In the genomic region with DNA sequence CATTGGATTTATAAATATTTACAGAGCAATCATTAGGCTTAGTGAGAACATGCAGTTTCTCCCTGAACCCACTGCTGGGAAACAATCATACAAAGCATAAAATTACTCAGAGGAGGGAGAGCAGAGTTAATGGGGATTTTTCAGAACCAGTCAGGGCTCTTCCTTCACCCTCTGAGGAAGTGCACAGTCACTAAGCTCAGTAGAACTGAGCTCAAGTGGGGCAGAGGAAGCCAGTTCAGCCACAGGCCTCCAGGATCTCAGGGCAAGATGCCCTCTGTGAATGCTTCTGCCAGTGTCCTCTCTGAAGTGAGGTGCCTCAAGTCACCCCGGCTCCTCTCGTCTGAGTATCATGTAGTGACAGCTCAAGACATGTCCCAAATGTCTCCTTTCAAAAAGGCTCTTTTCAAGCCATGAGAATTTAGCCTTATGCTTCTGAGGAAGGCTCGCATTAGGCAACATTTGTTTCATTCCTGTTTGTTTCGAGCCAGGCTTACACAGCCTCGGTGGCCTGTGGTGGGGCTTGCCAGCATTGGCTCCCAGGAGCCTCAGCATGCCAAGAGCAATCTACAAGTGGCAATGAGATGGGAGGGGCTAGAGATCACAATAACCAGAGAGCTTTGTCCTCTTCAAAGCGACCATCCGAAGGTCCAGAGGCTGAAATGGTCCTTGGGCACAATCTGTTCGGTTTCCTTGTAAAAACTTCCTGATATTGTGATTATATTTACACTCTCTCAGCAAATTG, we compare ENCODE assay signal across 11 mouse cellular contexts.
A peak's percentile ranks its signal among the peaks of the same experiment; 100 is the strongest.
DNase-seq lines count a peak whose midpoint lies in the region; ATAC-seq lines count a peak whose summit lies in the region.
"Had no signal": no experiment of that assay in that cellular context is flagged by ENCODE, and none has a peak within 500 bp of the region (broad histone marks: within the 10 kb centered on the region; RNA-seq: fewer than 3 reads in every experiment).

No protein-coding gene starts in this region.

- H3K4me3 ChIP-seq in intestine, embryonic 15.5 days (replicated peaks) = no peak overlapping the region
- no peak overlapping the region for H3K4me3 ChIP-seq in stomach, embryonic 15.5 days (replicated peaks)
- H3K4me3 ChIP-seq: embryonic facial prominence, embryonic 12.5 days; kidney, embryonic 15.5 days; midbrain, embryonic 10.5 days had no signal

- H3K36me3 ChIP-seq in intestine, embryonic 15.5 days = no peaks in the 10 kb centered on the region
- H3K36me3 ChIP-seq in stomach, embryonic 15.5 days = no peaks in the 10 kb centered on the region
- H3K36me3 ChIP-seq: embryonic facial prominence, embryonic 12.5 days; kidney, embryonic 15.5 days; midbrain, embryonic 10.5 days had no signal

- peaks cover 7% of the 10 kb centered on the region; the same call in 1 of the 2 replicates for H3K4me1 ChIP-seq in intestine, embryonic 15.5 days (replicated peaks)
- H3K4me1 ChIP-seq in stomach, embryonic 15.5 days = 0 out of 2 replicates have a peak, but pooled peaks cover 3% of the 10 kb centered on the region
- H3K4me1 ChIP-seq: embryonic facial prominence, embryonic 12.5 days; kidney, embryonic 15.5 days; midbrain, embryonic 10.5 days had no signal

- no peak overlapping the region for H3K9ac ChIP-seq in intestine, embryonic 15.5 days
- no peak overlapping the region for H3K9ac ChIP-seq in stomach, embryonic 15.5 days
- H3K9ac ChIP-seq: embryonic facial prominence, embryonic 12.5 days; kidney, embryonic 15.5 days had no signal

- no peaks in the 10 kb centered on the region for H3K27me3 ChIP-seq in intestine, embryonic 15.5 days (replicated peaks)
- H3K27me3 ChIP-seq in stomach, embryonic 15.5 days (replicated peaks) = no peaks in the 10 kb centered on the region
- H3K27me3 ChIP-seq: embryonic facial prominence, embryonic 12.5 days; kidney, embryonic 15.5 days had no signal

- H3K9me3 ChIP-seq in intestine, embryonic 15.5 days = no peaks in the 10 kb centered on the region
- no peaks in the 10 kb centered on the region for H3K9me3 ChIP-seq in stomach, embryonic 15.5 days
- H3K9me3 ChIP-seq: embryonic facial prominence, embryonic 12.5 days; kidney, embryonic 15.5 days; midbrain, embryonic 10.5 days had no signal

- DNase-seq in adrenal gland, adult 8-10 months = peak; percentile 6
- no peak for DNase-seq in adrenal gland, postnatal 4 days (ENCODE audit: low spot score in 2 of 2)
- DNase-seq in ovary, postnatal 36 days (ENCODE audit: low spot score) = peak; percentile 30
- DNase-seq in ovary, postnatal 10 days (ENCODE audit: low spot score) = no peak
- no peak for DNase-seq in thymus, postnatal 0 days (ENCODE audit: low spot score)
- DNase-seq in retina, postnatal 1 day = no peak

- no peak overlapping the region for H3K4me2 ChIP-seq in intestine, embryonic 15.5 days (replicated peaks)
- no peak overlapping the region for H3K4me2 ChIP-seq in stomach, embryonic 15.5 days
- H3K4me2 ChIP-seq: embryonic facial prominence, embryonic 12.5 days; kidney, embryonic 15.5 days had no signal

- ATAC-seq in intestine, embryonic 15.5 days = peak; percentile 49
- no peak for ATAC-seq in stomach, embryonic 15.5 days (ENCODE audit: insufficient read depth, low FRiP score, low read depth)

- 45% methylated on average over 8 of the region's 8 CpGs for WGBS in intestine, embryonic 15.5 days
- WGBS in stomach, embryonic 15.5 days = 39% methylated on average over 8 of the region's 8 CpGs

- H3K27ac ChIP-seq in intestine, embryonic 15.5 days = peak overlapping the region; percentile 76
- peak overlapping the region; percentile 83 for H3K27ac ChIP-seq in stomach, embryonic 15.5 days
- H3K27ac ChIP-seq: embryonic facial prominence, embryonic 12.5 days; kidney, embryonic 15.5 days; midbrain, embryonic 10.5 days had no signal

Comparison
In these comparisons a context has a peak if more than half of its experiments do, and no peak if none do; other contexts are left out.
1. DNase-seq: peak in adrenal gland, adult 8-10 months (single experiment) and ovary, postnatal 36 days (single experiment); none in adrenal gland, postnatal 4 days (0 of 2), ovary, postnatal 10 days (single experiment), thymus, postnatal 0 days (single experiment) and retina, postnatal 1 day (single experiment).